Mouse (Mus musculus) telencephalon, adult 2 months (tissue): ENCODE measurements at regions not wholly inside any gene's neighbourhood (a gene's known extent, or its start where the extent isn't known, plus 50 kb on each side); places are given as distances from the start of the nearest gene placed in this dataset.
A peak's percentile ranks its signal among the peaks of the same experiment; 100 is the strongest.

Source experiments
- DNase-seq: peaks from one replicate; pipeline ENCODE4 v3.0.0-alpha.2; 2011; ENCODE audit warnings: low read depth, low spot score

- no peak for DNase-seq
Observed at GRCm38 (mm10) chr5:102290866-102291265, 190.3 kb upstream of the Arhgap24 start.

GRCm38 (mm10) chr5:102295564-102295963 is 185.6 kb upstream of the Arhgap24 start:
- no peak for DNase-seq

- DNase-seq: no peak
Observed at GRCm38 (mm10) chr5:102306309-102306708, 174.9 kb upstream of the Arhgap24 start.

GRCm38 (mm10) chr5:102306718-102307117 is 174.5 kb upstream of the Arhgap24 start:
- DNase-seq: no peak

- no peak for DNase-seq
Observed at GRCm38 (mm10) chr5:102311570-102311969, 169.6 kb upstream of the Arhgap24 start.

GRCm38 (mm10) chr5:102328197-102328784 is 152.9 kb upstream of the Arhgap24 start:
- peak; percentile 68 for DNase-seq

GRCm38 (mm10) chr5:102333894-102334293 is 147.3 kb upstream of the Arhgap24 start:
- DNase-seq: no peak

- no peak for DNase-seq
Observed at GRCm38 (mm10) chr5:102334442-102335197, 146.6 kb upstream of the Arhgap24 start.

- peak; percentile 19 for DNase-seq
Observed at GRCm38 (mm10) chr5:102366481-102366880, 114.7 kb upstream of the Arhgap24 start.

GRCm38 (mm10) chr5:102373309-102373971 is 107.8 kb upstream of the Arhgap24 start:
- DNase-seq: peak; percentile 36

- DNase-seq: no peak
Observed at GRCm38 (mm10) chr5:102373972-102374755, 107.0 kb upstream of the Arhgap24 start.

- DNase-seq: peak; percentile 57
Observed at GRCm38 (mm10) chr5:102375339-102375738, 105.9 kb upstream of the Arhgap24 start.

GRCm38 (mm10) chr5:102393941-102394340 is 87.2 kb upstream of the Arhgap24 start:
- no peak for DNase-seq

GRCm38 (mm10) chr5:102395608-102396146 is 85.5 kb upstream of the Arhgap24 start:
- no peak for DNase-seq

GRCm38 (mm10) chr5:102399006-102399405 is 82.2 kb upstream of the Arhgap24 start:
- DNase-seq: no peak

GRCm38 (mm10) chr5:102417642-102418041 is 63.5 kb upstream of the Arhgap24 start:
- peak; percentile 16 for DNase-seq

GRCm38 (mm10) chr5:102419089-102419488 is 62.1 kb upstream of the Arhgap24 start:
- no peak for DNase-seq

- DNase-seq: no peak
Observed at GRCm38 (mm10) chr5:102424636-102425242, 56.5 kb upstream of the Arhgap24 start.

- no peak for DNase-seq
Observed at GRCm38 (mm10) chr5:102428310-102428709, 52.9 kb upstream of the Arhgap24 start.
